Mouse (Mus musculus) liver, adult (tissue): Measurements from ENCODE around the gene Pfkm.

Source experiments
- GATA4 ChIP-seq: IDR thresholded peaks from 2 replicates; pipeline ENCODE4 v1.6.1; 2014; ENCODE audit warnings: mild to moderate bottlenecking, low read length; ENCODE audit not compliant: insufficient replicate concordance

The Pfkm gene

DNA sequence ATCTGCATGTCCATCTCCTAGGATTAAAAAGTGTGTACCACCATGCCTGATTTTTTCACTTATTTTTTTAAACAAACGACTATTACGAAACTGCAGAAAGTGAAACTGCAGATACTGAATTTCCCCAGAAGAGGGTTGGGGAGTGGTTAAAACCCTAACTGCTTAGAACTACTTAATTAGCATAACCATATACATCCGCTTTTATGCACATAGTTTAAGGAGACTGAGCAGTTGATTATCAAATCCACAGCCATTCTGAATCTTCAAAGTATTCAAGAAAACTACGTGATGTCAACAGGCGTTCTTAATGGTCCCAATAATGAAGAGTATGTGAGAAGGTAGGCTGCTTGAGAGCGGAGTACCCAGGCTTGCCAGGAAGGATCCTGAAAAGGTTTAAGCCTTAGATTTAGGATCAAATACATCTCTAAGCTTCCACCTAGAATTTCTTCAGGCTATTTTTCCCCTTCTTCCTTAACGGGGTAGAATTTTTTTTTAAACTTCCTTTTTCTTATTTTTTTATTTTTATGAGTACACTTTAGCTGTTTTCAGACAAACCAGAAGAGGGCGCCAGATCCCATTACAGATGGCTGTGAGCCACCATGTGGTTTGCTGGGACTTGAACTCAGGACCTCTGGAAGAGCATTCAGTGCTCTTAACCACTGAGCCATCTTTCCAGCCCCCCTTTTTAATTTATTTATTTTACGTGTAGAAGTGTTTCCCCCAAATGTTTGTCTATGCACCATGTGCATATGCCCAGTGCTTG lies 2.8 kb upstream of the Pfkm start:
- no peak for TF ChIP-seq GATA4

DNA sequence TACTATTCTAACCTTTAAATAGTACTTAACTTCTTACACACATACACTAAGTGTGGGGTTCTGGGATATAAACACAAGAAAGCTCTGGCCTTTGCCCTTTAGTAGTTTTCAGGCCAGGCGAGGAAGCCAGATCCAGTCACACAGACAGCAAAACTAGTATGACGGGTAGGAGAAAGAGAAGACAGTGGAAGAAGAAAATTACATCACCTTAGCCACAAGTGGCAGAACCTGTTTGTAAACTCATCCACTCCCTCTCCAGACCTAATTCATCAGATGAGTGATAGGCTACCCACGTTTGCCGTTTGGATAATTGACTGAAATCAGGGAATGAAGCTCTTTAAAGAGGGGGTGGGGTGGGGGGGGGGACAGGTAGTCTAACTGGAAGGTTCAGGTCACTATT lies 548 bp upstream of the Pfkm start:
- no peak for TF ChIP-seq GATA4

DNA sequence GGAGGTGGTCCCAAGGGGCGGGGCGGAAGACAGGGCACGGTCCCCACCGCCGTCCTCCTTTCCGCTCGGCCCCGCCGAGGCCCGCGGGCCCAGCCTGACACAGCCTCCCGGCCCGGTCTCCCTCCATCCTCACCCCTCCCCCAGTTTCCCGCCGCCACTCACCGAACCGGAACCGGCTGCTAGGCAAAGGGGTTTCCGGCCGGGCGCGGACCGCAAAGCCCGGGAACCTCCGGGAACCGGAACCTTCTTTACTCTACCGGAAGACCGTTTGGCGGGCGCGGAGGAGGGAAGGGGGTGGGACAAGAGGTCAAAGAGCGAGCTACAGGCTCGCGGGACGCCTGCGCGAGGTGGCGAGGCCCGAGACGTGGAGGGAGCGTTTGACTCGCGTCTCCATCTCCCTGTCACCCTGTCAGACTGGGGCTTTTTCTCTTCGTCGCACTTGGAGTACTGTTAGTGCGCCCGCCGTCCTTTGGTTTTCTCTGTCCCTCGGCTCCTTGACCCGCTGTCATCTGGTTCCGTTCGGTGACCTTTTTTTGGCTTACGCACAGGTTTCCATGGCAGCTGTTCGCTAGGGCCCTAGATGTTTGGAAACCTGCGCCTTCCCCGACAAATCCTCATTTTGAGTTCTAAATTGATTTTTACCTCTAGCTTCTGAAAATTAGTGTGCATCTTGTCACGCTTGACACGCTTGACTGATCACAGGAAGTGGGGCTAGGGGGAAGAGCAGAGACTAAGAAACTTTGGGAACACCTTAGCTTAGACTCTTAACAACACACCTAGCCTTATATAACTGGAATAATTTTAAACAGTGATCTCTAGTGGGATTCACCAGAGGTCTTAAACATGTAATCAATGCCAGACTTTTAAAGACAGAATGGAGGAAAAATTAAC lies 977 bp downstream of the Pfkm start, which contains the start of gene Senp1:
Gene Senp1 (minus strand): TSS at position 624 of the 891 bp plus-strand sequence.
- TF ChIP-seq GATA4, result no peak

DNA sequence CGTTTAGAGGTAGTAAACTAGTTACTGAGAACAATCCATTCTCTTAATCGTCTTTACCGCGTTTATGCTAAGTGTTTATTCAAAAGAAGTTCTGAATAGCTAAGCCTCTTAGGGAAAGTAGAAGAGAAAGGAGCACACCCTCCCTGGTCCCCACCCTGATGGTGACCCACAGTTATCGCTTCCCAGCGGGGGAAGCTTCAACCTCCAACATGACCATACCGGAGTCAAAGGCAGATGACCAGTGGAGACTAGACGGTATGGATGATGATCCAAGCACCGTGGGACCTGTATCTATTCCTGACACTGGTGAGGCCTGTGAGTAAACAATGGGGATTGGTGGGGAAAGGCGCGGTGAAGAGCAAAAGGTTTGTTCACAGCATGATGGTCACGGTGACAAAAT lies 2.5 kb downstream of the Pfkm start:
- no peak for TF ChIP-seq GATA4

DNA sequence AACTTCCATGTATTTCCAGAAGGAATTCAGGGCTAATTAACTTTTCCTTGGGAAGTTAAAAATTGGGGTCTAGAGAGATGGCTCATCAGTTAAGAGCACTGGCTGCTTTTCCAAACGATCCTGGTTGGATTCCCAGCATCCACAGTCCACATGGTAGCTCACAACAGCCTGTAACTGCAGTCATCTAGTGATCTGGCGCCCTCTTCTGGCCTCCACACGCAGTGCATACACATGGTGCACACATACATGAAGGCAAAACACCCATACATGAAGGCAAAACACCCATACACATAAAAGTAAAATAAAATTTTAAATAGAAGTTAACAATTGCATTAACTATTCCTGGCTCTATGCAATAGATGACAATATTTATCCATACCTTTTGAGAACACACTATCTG lies 4.6 kb downstream of the Pfkm start:
- no peak for TF ChIP-seq GATA4

DNA sequence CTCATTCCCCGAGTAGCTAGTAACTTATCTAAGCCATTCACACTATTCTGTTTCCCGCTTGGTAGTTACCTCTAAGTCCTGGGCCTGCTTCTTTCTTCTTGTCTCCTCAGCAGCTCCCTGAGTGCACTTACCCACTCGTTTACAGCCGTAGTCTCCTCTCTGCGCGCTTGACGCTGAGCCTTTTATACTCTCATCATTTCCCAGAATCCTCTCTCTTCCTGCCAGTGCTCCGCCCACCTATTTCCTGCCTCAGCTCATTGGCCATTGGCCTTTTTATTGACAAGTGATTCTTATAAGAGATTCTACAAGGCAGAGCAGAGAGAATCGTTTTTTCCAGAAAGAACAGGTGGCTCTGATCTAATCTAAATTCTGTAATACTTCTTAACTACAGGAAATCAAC lies 6.1 kb downstream of the Pfkm start:
- TF ChIP-seq GATA4, result no peak

DNA sequence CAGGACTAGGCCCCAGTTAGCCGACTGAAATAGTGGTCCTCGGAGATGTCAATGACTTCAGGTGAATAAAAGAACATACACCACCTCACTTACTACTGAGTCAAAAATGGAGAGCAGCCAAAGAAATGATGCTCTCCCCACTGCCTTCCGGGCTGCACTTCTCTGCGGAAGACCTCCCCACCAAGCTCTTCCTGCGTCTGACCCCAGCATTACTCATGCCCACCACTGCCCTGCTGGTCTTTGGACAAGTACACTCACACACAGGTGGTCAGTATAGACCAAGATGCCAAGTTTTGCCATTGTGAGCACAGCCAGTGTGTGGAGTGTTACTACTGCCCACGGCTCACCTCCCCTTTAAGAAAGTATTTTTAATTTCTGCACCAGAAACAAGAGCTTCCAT lies 10.0 kb downstream of the Pfkm start:
- TF ChIP-seq GATA4, result no peak

DNA sequence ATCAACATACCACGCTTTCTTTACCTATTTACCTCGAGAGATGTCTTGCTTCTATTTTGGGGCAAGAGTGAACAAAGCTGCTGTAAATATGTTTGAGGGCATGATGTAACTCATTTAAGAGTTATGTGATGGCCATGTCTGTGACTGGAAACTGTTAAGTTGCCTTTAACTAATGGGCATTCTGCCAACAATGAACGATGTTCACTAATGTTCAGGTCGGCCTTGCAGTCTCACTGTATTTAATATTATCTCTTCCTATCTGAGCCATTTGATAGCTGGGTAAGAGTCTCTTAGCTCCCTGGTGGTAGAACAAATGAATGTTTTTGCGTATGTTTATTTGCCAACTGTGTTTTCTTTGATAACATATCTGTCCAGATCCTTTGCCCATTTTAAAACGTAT lies 14.1 kb downstream of the Pfkm start:
- no peak for TF ChIP-seq GATA4

DNA sequence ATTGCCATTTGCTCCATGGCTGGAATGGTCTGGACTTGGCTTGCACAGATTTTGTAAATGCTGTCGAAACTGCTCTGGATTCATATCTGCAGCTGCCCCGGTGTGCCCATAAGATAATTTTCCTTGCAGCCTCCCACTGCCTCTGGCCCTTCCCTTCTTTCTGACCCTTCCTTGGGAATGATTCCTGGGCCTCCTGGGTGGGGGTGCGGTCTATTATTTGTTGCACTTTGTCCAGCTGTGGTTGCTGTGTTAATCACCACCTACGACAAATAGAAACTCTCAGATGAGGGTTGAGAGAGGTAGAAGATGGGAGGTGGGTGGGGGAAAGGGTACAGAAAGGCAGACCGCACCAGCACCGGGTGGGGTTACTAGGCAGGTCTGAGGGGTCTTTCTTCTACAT lies 14.8 kb downstream of the Pfkm start:
- TF ChIP-seq GATA4, result no peak

DNA sequence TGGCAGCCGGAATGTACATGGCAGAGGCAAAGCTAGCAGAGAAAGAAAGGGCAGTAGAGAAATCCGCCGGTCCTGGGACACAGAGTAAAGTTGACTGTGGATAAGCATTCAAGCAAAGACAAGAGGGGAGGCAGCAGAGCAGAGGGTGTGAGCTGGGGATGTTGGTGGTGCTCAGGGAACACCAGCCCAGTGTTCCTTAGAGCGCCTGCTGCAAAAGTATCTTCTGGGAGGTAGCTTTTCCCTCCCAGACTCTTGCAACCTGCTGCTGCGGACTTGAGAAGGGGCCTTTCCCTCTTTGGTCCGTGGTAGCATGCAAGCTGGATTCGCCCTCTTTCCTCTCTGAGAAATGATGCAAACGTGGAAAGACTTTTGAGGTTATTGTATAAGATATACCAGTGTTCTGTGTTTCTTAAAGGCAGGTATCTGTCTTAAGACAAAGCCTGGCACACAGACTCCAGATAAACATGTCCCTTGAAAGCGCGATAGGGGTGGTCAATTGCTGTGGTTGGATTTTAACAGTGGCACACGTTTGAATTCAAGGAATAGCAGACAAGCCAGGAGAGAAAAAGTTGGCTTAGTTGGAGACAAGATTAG lies 15.4 kb downstream of the Pfkm start:
- TF ChIP-seq GATA4, result no peak

DNA sequence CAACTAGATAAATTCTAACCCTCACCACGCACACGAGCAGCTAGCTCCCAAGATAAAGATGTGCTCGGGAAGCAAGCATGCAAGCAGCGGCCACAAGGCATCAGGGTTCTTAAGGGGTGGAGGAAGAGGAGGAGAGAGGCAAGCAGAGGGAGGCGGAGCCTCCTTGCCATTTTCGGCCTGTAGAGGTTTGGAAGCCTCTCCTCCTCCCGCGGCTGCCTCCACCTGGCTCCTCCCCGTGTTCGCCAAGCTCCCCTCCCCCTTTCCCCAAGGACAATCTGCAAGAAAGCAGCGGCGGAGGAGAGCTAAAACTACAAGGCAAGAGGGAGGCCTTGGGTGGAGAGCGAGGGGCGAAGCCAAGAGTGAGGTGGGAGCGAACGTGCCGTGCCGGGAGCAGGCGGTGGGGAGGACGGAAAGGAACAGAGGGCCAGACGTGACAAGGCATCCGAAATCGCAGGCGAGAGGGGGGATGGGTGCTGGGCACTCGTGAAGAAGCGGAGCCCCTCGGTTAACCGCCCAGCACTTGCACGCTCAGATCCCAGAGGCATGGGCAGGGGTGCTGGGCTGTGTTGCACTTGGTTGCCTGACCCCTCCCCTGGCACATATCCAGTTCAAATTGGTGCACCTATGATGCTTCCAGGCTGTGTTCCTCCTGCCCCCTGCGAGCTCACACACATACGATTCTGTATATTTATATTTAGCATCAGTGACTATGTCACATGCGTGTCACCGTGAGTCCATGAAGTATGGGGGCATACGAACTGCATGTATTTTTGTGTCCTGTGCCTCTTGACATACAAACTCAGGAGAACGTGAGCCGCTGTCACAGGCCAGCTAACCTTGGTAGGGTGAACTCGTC lies 16.1 kb downstream of the Pfkm start:
- no peak for TF ChIP-seq GATA4

DNA sequence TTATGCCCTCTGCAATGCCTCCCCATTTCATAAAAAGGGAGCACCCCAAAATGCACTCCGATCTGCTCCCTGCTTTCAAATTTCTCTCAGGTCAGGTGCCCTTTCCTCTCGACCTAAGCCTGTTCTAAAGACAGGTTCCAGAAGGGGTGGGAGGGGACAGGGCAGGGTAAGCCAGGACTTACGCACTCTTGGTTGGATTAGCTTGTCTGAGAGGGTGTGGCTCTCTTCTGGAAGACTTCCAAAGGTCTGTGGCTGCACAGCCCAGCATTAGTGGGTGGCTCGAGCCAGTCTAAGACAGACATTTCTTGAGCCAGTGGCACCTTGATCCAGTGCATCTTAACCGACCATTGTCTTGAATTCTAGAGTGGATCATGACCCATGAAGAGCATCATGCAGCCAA lies 19.4 kb downstream of the Pfkm start:
- no peak for TF ChIP-seq GATA4

DNA sequence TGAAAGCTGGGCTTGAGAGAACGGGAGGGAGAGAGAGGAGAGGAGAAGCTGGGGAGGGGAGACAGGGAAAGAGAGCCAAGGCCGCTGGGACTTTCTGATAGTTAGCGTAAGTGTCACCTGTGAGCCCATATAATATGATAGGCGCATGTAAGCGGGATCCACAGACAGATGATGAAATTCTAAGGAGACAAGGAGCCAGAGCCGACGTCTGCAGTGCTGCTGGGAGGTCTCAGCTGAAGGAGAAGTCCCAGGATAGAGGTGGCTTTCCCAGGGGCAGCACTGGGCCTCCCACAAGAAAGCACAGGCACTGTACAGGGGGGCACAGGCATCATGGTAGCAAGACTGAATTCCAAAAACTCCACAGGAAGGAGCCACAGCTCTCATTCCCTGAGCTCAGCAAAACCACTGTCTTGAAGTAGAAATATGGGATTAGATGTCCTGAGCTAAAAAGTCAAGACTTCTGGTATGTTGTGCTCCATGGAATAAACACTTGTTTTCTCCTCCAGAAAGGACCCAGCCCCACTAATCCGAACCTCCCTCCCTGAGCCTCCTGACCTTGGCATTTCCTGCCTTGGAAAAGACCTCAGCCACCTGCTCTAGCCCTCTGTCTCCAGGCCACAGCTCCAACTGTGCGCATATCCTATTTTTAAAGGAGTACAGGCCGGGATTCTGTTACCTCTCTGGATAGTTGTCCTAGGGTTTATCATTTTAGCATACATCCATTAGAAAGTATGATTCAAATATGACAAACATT lies 21.9 kb downstream of the Pfkm start:
- no peak for TF ChIP-seq GATA4
